Mouse (Mus musculus): ENCODE measurements around the gene Ebf4. TPM values are rescaled to one million over a fixed set of nuclear protein-coding genes. Genes with fewer than 3 reads are reported as not detected.

Ebf4 gene
- polyA plus RNA-seq, 1 experiment from 2014 or later, result 4.5 TPM

GRCm38 (mm10) chr2:130390993-130391625 is 96.1 kb downstream of the Ebf4 start:
- no peaks in the 10 kb centered on the region for H3K27me3 ChIP-seq (ENCODE audit: control insufficient read depth, insufficient read depth, low read length)
- H3K4me2 ChIP-seq (replicated peaks), result no peak overlapping the region
- no peak for DNase-seq (ENCODE audit: low spot score)
- no peaks in the 10 kb centered on the region for H3K9me3 ChIP-seq (ENCODE audit: control insufficient read depth, low read length)
- no peak overlapping the region for H3K27ac ChIP-seq
- no peaks in the 10 kb centered on the region for H3K4me1 ChIP-seq (replicated peaks; ENCODE audit: control insufficient read depth, insufficient read depth, low read length)
- 87% methylated on average over 11 of the region's 11 CpGs for WGBS
- no peak for ATAC-seq (ENCODE audit: low FRiP score)
- H3K36me3 ChIP-seq (replicated peaks; ENCODE audit: control insufficient read depth, insufficient read depth), result peaks cover 7% of the 10 kb centered on the region; the same call in 1 of the 2 replicates
- no peak overlapping the region for H3K4me3 ChIP-seq (replicated peaks; ENCODE audit: low read length)
- H3K9ac ChIP-seq, result no peak overlapping the region

GRCm38 (mm10) chr2:130392836-130393235 is 97.9 kb downstream of the Ebf4 start:
- peaks cover under 1% of the 10 kb centered on the region; the same call in 1 of the 2 replicates for H3K27me3 ChIP-seq (ENCODE audit: control insufficient read depth, insufficient read depth, low read length)
- WGBS, result 91% methylated on average over 3 of the region's 3 CpGs
- H3K36me3 ChIP-seq (replicated peaks; ENCODE audit: control insufficient read depth, insufficient read depth), result peaks cover 7% of the 10 kb centered on the region; the same call in 1 of the 2 replicates
- no peaks in the 10 kb centered on the region for H3K9me3 ChIP-seq (ENCODE audit: control insufficient read depth, low read length)
- H3K4me1 ChIP-seq (replicated peaks; ENCODE audit: control insufficient read depth, insufficient read depth, low read length), result peaks cover 15% of the 10 kb centered on the region; the same call in 1 of the 2 replicates
- H3K4me3 ChIP-seq (replicated peaks; ENCODE audit: low read length), result no peak overlapping the region
- H3K4me2 ChIP-seq (replicated peaks), result no peak overlapping the region
- no peak for DNase-seq (ENCODE audit: low spot score)
- H3K27ac ChIP-seq, result no peak overlapping the region
- no peak overlapping the region for H3K9ac ChIP-seq
- no peak for ATAC-seq (ENCODE audit: low FRiP score)

GRCm38 (mm10) chr2:130395696-130396095 is 100.7 kb downstream of the Ebf4 start:
- Histone ChIP-seq H3K27me3 (ENCODE audit: control insufficient read depth, insufficient read depth, low read length) (peaks cover 5% of the 10 kb centered on the region; the same call in 1 of the 2 replicates), H3K9me3 (ENCODE audit: control insufficient read depth, low read length) (no peaks in the 10 kb centered on the region), H3K36me3 (replicated peaks; ENCODE audit: control insufficient read depth, insufficient read depth) (peaks cover 7% of the 10 kb centered on the region; the same call in 1 of the 2 replicates), H3K4me3 (replicated peaks; ENCODE audit: low read length) (no peak overlapping the region), H3K4me2 (replicated peaks) (no peak overlapping the region), H3K27ac (no peak overlapping the region), H3K9ac (no peak overlapping the region), H3K4me1 (replicated peaks; ENCODE audit: control insufficient read depth, insufficient read depth, low read length) (peaks cover 20% of the 10 kb centered on the region; the same call in 1 of the 2 replicates)
- WGBS, result 93% methylated on average over 11 of the region's 11 CpGs
- DNase-seq (ENCODE audit: low spot score), result no peak
- no peak for ATAC-seq (ENCODE audit: low FRiP score)

- ATAC-seq (ENCODE audit: low FRiP score), result peak; percentile 83
- peak within 1 kb of the TSS; percentile 72 for H3K9ac ChIP-seq
- H3K36me3 ChIP-seq (replicated peaks; ENCODE audit: control insufficient read depth, insufficient read depth), result peaks cover 7% of the 10 kb centered on the region; the same call in 1 of the 2 replicates
- H3K4me1 ChIP-seq (replicated peaks; ENCODE audit: control insufficient read depth, insufficient read depth, low read length), result peaks cover 20% of the 10 kb centered on the region; the same call in 1 of the 2 replicates
- peak within 1 kb of the TSS; percentile 42 for H3K4me3 ChIP-seq (replicated peaks; ENCODE audit: low read length)
- peak; percentile 27 for DNase-seq (ENCODE audit: low spot score)
- H3K4me2 ChIP-seq (replicated peaks), result peak within 1 kb of the TSS; percentile 81
- H3K9me3 ChIP-seq (ENCODE audit: control insufficient read depth, low read length), result no peaks in the 10 kb centered on the region
- WGBS, result under 1% methylated on average over 42 of the region's 53 CpGs
- no peak within 1 kb of the TSS for H3K27ac ChIP-seq
- H3K27me3 ChIP-seq (ENCODE audit: control insufficient read depth, insufficient read depth, low read length), result peaks cover 5% of the 10 kb centered on the region; the same call in 1 of the 2 replicates
Observed at GRCm38 (mm10) chr2:130397186-130397985, 102.4 kb downstream of the Ebf4 start, which contains the start of gene Cpxm1. TSS of gene Cpxm1 (minus strand) at chr2:130397574.

GRCm38 (mm10) chr2:130398091-130398490 is 103.1 kb downstream of the Ebf4 start:
- DNase-seq (ENCODE audit: low spot score), result no peak
- H3K36me3 ChIP-seq (replicated peaks; ENCODE audit: control insufficient read depth, insufficient read depth), result peaks cover 3% of the 10 kb centered on the region; the same call in 1 of the 2 replicates
- no peak overlapping the region for H3K27ac ChIP-seq
- H3K4me2 ChIP-seq (replicated peaks), result peak overlapping the region; percentile 81
- no peaks in the 10 kb centered on the region for H3K9me3 ChIP-seq (ENCODE audit: control insufficient read depth, low read length)
- peaks cover 20% of the 10 kb centered on the region; the same call in 1 of the 2 replicates for H3K4me1 ChIP-seq (replicated peaks; ENCODE audit: control insufficient read depth, insufficient read depth, low read length)
- no peak for ATAC-seq (ENCODE audit: low FRiP score)
- peaks cover 5% of the 10 kb centered on the region; the same call in 1 of the 2 replicates for H3K27me3 ChIP-seq (ENCODE audit: control insufficient read depth, insufficient read depth, low read length)
- peak overlapping the region; percentile 42 for H3K4me3 ChIP-seq (replicated peaks; ENCODE audit: low read length)
- 12% methylated on average over 14 of the region's 14 CpGs for WGBS
- peak overlapping the region; percentile 72; the same call in 1 of the 2 replicates for H3K9ac ChIP-seq

- Histone ChIP-seq H3K36me3 (replicated peaks; ENCODE audit: control insufficient read depth, insufficient read depth) (no peaks in the 10 kb centered on the region), H3K27ac (no peak overlapping the region), H3K9me3 (ENCODE audit: control insufficient read depth, low read length) (no peaks in the 10 kb centered on the region), H3K4me1 (replicated peaks; ENCODE audit: control insufficient read depth, insufficient read depth, low read length) (peaks cover 20% of the 10 kb centered on the region; the same call in 1 of the 2 replicates), H3K9ac (no peak overlapping the region), H3K27me3 (ENCODE audit: control insufficient read depth, insufficient read depth, low read length) (peaks cover 5% of the 10 kb centered on the region; the same call in 1 of the 2 replicates), H3K4me2 (replicated peaks) (no peak overlapping the region), H3K4me3 (replicated peaks; ENCODE audit: low read length) (no peak overlapping the region)
- ATAC-seq (ENCODE audit: low FRiP score) (no peak), DNase-seq (ENCODE audit: low spot score) (no peak)
- WGBS, result 97% methylated on average over 1 of the region's 1 CpGs
Observed at GRCm38 (mm10) chr2:130400046-130400445, 105.1 kb downstream of the Ebf4 start.

- ATAC-seq (ENCODE audit: low FRiP score), result no peak
- Histone ChIP-seq H3K27me3 (ENCODE audit: control insufficient read depth, insufficient read depth, low read length) (peaks cover 5% of the 10 kb centered on the region; the same call in 1 of the 2 replicates), H3K4me1 (replicated peaks; ENCODE audit: control insufficient read depth, insufficient read depth, low read length) (peaks cover 15% of the 10 kb centered on the region; the same call in 1 of the 2 replicates), H3K4me2 (replicated peaks) (no peak overlapping the region), H3K9ac (no peak overlapping the region), H3K9me3 (ENCODE audit: control insufficient read depth, low read length) (no peaks in the 10 kb centered on the region), H3K36me3 (replicated peaks; ENCODE audit: control insufficient read depth, insufficient read depth) (no peaks in the 10 kb centered on the region), H3K27ac (no peak overlapping the region), H3K4me3 (replicated peaks; ENCODE audit: low read length) (no peak overlapping the region)
- 87% methylated on average over 4 of the region's 4 CpGs for WGBS
- no peak for DNase-seq (ENCODE audit: low spot score)
Observed at GRCm38 (mm10) chr2:130401891-130402290, 106.9 kb downstream of the Ebf4 start.

- WGBS, result 86% methylated on average over 1 of the region's 1 CpGs
- Histone ChIP-seq H3K9me3 (ENCODE audit: control insufficient read depth, low read length) (no peaks in the 10 kb centered on the region), H3K4me2 (replicated peaks) (no peak within 1 kb of the TSS), H3K36me3 (replicated peaks; ENCODE audit: control insufficient read depth, insufficient read depth) (no peaks in the 10 kb centered on the region), H3K27me3 (ENCODE audit: control insufficient read depth, insufficient read depth, low read length) (no peaks in the 10 kb centered on the region), H3K27ac (no peak within 1 kb of the TSS), H3K4me3 (replicated peaks; ENCODE audit: low read length) (no peak within 1 kb of the TSS), H3K9ac (no peak within 1 kb of the TSS), H3K4me1 (replicated peaks; ENCODE audit: control insufficient read depth, insufficient read depth, low read length) (no peaks in the 10 kb centered on the region)
- ATAC-seq (ENCODE audit: low FRiP score) (no peak), DNase-seq (ENCODE audit: low spot score) (no peak)
Observed at GRCm38 (mm10) chr2:130404939-130405338, 110.0 kb downstream of the Ebf4 start, which contains the start of the genes Gm28372 and 1700020A23Rik. TSS of gene Gm28372 (plus strand) at chr2:130405239. TSS of gene 1700020A23Rik (plus strand) at chr2:130405259.

- Histone ChIP-seq H3K9ac (no peak within 1 kb of the TSS), H3K27me3 (ENCODE audit: control insufficient read depth, insufficient read depth, low read length) (no peaks in the 10 kb centered on the region), H3K9me3 (ENCODE audit: control insufficient read depth, low read length) (no peaks in the 10 kb centered on the region), H3K36me3 (replicated peaks; ENCODE audit: control insufficient read depth, insufficient read depth) (no peaks in the 10 kb centered on the region), H3K27ac (no peak within 1 kb of the TSS), H3K4me1 (replicated peaks; ENCODE audit: control insufficient read depth, insufficient read depth, low read length) (no peaks in the 10 kb centered on the region), H3K4me3 (replicated peaks; ENCODE audit: low read length) (no peak within 1 kb of the TSS), H3K4me2 (replicated peaks) (no peak within 1 kb of the TSS)
- ATAC-seq (ENCODE audit: low FRiP score) (no peak), DNase-seq (ENCODE audit: low spot score) (no peak)
- 85% methylated on average over 2 of the region's 2 CpGs for WGBS
Observed at GRCm38 (mm10) chr2:130406178-130406577, 111.2 kb downstream of the Ebf4 start, which contains the start of gene Tmem239. TSS of gene Tmem239 (plus strand) at chr2:130406478.

All from hindbrain, embryonic 14.5 days (tissue).